Mouse (Mus musculus) frontal cortex, adult 2 months (tissue): ENCODE data around the gene Reg3d. TPM values are rescaled to one million over a fixed set of nuclear protein-coding genes. Genes with fewer than 3 reads are reported as not detected.
"Not testable (repeated sequence)": the region's sequence is repeated elsewhere in the genome, so short reads cannot be mapped to it uniquely, and the experiment has no call there.

ENCODE experiments used
- DNase-seq, 2 experiments: peaks; one replicate each; pipeline ENCODE4 v3.0.0; 2022; ENCODE audit warnings: low spot score in 1 of 2; ENCODE audit errors: extremely low spot score in 1 of 2
- polyA plus RNA-seq: library from polyadenylated mRNA; depleted of rRNA; stranded (reverse); fragments of >200 nt; gene quantifications from 2 replicates; pipeline ENCODE4 v1.2.3, GENCODE M21; 2012; rRNA removed

Gene Reg3d
- not detected in 2 replicates for polyA plus RNA-seq

DNA sequence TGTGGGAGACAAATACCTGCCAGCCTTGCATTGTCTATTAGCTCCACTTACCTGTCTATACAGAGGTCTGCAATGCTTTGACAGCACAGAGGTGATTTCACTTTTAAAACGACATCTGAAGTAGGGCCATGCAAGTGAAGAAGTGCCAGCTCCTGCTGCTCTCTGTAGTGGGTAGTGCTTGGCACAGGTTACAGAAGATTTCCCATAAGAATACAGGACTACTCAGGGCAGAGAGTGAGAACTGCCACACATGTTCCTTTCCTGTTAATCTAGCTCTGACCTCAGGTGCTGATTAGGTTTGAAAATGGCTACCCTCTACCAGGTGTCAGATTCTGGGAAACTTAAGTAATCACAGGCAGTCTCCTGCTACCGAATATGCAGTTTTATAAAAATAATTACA lies at the start of gene Reg3d:
Gene Reg3d (minus strand): TSS at position 101 of the 400 bp plus-strand sequence.
- DNase-seq: no peak

DNA sequence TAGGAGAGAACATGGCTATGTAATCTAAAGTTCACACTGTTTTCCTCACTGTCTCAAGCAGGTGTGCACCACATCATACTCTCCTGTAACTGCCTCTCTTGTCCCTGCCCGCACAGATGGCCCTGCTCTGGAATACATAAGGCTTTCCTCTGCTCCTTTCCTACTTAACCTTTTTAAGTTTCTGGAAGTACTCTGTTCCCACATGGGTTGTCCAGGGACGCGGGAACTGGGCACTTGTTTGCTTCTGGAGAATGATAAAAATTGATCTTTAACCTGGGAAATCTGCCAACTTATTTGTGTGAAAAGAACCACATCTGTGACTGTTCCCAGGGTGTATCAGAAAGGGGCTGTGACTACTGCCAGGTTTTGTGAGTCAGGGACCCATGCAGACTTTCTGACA lies 46.8 kb upstream of the Reg3d start:
- no peak for DNase-seq

DNA sequence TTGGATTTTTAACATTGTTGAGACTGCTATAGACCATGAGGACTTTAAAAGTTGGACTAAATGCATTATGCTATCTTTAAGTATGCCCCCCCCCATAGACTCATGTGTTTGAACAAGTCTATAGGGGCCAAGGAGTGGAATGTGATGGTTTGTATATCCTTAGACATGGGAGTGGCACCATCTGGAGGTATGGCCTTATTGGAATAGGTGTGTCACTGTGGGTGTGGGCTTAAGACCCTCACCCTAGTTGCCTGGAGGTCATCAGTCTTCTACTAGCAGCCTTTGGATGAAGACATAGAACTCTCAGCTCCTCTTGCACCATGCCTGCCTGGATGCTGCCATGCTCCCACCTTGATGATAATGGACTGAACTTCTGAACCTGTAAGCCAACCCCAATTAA lies 43.7 kb upstream of the Reg3d start, which contains the start of gene Reg1:
Gene Reg1 (plus strand): TSS at position 301 of the 400 bp plus-strand sequence.
- not testable (repeated sequence) for DNase-seq

DNA sequence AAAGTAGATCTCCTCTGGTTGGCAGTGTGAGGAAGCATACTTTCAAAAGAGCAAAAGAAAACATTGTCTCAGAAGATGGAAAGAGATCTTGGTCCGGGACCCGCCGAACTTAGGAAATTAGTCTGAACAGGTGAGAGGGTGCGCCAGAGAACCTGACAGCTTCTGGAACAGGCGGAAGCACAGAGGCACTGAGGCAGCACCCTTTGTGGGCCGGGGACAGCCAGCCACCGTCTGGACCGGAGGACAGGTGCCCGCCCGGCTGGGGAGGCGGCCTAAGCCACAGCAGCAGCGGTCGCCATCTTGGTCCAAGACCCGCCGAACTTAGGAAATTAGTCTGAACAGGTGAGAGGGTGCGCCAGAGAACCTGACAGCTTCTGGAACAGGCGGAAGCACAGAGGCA lies 16.7 kb upstream of the Reg3d start, which contains the start of gene Reg2:
Gene Reg2 (plus strand): TSS at position 301 of the 400 bp plus-strand sequence.
- DNase-seq: not testable (repeated sequence)

DNA sequence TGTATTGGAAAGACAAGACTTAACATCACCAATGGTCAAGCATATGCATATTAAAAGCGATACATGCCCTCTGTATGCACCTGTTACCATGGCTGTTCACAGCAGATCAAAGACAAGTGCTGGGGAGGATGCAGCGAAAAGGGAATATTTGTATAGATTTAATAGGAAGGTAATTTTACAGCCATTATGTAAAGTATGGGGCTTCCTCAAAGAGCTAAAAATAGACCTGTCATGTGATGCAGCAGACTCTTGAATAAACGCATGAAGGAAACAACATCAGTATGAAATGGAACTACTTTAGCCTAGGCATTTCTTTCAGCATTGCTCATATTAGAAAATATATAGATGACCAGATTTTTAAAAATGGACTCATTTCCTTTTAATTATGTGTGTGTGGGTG lies 6.9 kb upstream of the Reg3d start:
- no peak for DNase-seq

DNA sequence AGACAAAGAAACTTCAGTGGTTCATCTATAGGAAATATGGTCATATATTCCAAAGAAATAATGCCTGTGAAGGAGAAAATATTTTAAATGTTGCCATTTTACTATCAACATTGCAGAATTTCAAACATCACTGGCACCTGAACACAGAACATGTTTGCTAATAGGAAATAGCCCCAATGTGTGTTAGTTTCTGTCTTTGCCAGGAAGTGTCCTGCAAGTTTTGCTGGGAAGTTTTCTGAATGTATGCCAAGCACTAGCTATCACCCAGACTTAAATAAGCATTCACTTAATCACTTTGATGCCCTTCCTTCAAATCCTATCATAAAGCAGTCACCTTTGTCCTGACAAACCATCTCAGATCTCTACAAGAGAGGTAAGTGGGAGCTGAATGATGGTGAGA lies 1.7 kb upstream of the Reg3d start, which contains the start of gene Reg3a:
Gene Reg3a (plus strand): TSS at position 301 of the 400 bp plus-strand sequence.
- no peak for DNase-seq

DNA sequence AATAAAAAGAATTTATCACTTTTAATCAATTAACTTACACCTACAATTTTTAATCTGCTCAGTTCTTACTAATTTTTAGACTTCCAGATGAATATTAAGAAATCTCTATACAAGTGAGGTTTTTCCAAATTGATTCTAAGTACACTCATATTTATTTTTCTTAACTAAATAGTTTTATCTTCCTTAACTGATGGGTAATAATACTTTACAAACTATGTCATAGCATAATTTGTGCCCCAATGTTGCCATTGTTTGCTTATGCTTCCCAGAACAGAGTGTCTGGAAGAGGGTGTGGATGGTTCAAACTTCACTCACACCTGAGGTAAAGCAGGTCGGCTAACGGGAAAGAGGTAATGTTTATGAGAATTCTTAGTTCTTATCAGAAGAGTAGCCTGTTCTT lies 8.3 kb downstream of the Reg3d start, which contains the start of gene Reg3b:
Gene Reg3b (plus strand): TSS at position 301 of the 400 bp plus-strand sequence.
- DNase-seq: no peak

DNA sequence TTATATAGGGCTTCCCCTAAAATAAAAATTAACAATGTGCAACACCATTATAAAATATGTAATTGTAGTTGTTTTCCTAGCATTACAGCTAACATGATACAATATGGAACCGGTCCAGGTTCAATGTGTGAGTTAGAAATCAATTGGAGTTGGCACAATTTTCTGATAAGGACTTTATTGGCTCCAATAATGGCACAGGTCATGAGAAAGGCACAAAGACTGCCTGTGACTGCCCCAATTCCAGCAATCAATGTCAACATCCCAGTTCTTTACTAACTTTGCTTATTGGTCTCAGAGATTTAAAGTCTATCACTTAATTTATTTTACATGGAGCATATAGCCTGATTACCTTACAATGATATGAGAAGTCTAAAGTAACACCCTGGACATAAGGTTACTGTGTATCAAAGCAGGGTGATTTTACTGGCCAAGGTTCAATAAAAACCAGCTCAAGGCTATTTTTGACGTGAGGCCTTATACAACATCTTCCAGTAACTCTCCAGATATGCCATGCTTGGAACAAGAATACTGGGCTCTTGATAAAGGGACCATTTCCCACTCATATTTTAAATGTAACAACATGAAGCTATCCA lies 16.6 kb downstream of the Reg3d start:
- DNase-seq: no peak

DNA sequence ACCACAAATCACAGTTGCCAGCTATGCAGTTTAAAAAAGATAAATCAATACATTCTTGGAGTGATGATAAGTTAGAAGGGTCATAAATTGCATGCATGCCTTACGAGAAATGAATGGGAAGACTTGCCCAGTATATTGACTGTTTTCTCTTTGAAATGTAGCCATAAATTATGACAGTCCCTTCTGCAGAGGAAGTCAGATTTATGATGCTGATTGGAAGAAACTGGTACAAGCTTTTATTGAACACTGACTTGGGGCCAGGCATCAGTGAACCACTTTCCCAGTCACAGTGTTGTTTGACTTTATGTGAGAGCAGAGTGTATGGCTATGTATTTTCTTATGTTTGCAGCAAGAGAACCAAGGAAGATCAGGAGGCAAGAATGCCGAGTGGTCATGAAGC lies 37.0 kb downstream of the Reg3d start:
- DNase-seq: no peak

DNA sequence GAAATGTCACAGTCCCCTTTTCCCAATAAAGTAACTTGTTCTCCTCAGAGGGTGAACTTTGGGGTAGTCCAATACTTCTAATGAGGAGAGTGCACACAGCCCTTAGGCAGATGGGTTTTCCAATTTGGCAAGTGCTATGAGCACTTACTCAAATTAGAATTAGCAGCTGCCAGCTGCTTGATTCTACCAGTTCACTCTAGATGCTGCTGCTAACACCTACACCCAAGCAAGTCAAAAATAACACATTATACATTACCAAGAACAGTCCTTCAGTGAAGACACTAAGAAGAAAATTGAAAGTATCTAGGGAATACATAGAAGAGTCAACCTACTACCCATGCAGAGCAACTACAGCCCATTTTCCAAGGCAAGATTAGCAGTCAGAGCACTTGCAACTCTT lies 38.4 kb downstream of the Reg3d start:
- peak; percentile 49 to 62 for DNase-seq

DNA sequence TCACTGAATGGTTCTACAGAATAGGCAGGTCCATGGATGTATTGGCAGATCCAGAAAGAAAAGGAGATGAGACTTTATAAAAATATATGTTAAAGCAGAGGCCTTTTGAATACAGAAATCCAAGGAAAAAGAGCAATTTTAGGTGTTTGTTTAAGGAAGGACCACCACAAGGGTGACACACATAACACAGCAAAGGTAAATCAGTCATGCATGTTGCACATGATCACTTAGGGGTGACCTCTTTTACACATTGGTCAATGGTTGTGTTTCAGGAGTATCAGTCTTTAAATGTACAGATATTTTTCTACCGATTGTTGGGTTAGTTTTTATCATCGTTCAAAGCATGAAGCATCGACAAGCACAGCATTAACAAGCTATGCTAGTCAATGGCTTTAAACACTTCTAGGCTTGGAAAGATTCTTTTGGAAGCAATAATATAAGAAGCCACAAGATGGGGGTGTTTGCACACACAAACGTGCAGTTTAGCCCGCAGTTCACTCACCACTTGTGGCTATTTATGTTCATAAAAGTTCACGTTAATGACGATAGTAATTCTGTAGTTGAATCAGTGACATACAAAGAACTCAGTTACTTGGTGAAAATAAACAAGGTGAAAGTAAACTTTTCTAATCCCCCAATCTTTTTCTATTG lies 46.6 kb downstream of the Reg3d start:
- peak in 1 of 2 experiments; percentile 76 for DNase-seq

DNA sequence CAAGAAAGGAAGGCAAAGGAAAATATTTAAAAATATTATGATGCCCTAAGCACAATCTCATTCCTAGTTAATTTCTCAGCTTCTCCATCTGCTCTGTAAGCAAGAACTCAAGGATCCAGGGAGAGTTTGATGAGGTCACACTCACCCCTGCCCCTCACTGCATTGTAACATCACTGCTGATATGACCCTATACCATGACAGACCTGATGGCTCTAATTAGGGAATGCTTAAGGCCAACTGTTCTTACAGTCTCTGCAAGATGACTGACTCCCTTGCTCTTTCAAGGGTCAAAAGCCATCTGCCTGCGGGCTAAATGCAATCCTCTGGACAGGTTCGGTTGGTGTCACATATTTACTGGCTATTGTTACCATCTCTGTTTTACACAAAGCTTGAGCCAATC lies 49.5 kb downstream of the Reg3d start:
- no peak for DNase-seq

DNA sequence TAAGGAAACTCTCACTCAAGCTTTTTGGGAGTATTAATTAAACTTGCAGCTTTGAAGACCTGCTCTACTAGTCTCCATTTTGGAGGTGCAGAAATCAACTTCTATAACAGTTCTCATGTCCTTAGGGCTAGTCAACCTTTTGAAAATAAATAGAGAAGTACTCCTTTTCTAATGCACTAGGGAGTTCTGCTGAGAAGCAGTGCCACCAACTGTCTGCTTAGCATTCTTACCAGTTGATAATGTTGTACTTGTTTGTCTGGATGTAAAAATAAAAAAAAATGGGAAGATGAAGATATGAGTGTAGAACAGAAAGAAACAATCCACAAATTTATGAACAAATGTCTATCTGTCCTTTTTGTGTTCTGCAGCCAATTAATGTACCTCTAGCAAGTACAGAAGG lies 50.9 kb downstream of the Reg3d start:
- peak in 1 of 2 experiments; percentile 55 for DNase-seq

Other genes starting within 250 kb of the Reg3d start
- gene Reg3b, start 8.2 kb downstream of the Reg3d start, polyA plus RNA-seq: 0.40 and 1.4 TPM in 2 replicates
- not detected in 2 replicates for gene Reg3a, start 1.8 kb upstream of the Reg3d start, polyA plus RNA-seq
- gene Reg2, start 16.8 kb upstream of the Reg3d start, polyA plus RNA-seq: not detected in 2 replicates
- gene Reg1, start 43.8 kb upstream of the Reg3d start, polyA plus RNA-seq: not detected in 2 replicates
- 0.44 TPM in 1 of 2 replicates, not detected in the other for gene Reg3g, start 90.0 kb upstream of the Reg3d start, polyA plus RNA-seq